Mouse (Mus musculus) urinary bladder, adult 2 months (tissue): ENCODE results near the gene Ttc36. TPM values are rescaled to one million over a fixed set of nuclear protein-coding genes. Genes with fewer than 3 reads are reported as not detected.
"Not testable (repeated sequence)": the region's sequence is repeated elsewhere in the genome, so short reads cannot be mapped to it uniquely, and the experiment has no call there.

Experiments used
- DNase-seq: peaks from one replicate; pipeline ENCODE4 v3.0.0; 2022; ENCODE audit warnings: low spot score
- polyA plus RNA-seq: library from polyadenylated mRNA; depleted of rRNA; stranded (reverse); fragments of >200 nt; gene quantifications from 2 replicates; pipeline ENCODE4 v1.2.3, GENCODE M21; 2012; rRNA removed

The Ttc36 gene
- polyA plus RNA-seq, 1 experiment, result 3.5 TPM

- DNase-seq, result peak; percentile 64
These were observed 29.9 kb downstream of the Ttc36 start for GRCm38 (mm10) chr9:44772750-44773651.

- DNase-seq, result no peak
These were observed 30.5 kb downstream of the Ttc36 start for GRCm38 (mm10) chr9:44772392-44772749.

GRCm38 (mm10) chr9:44771376-44771775, 31.5 kb downstream of the Ttc36 start:
- no peak for DNase-seq

GRCm38 (mm10) chr9:44768029-44768394, 34.9 kb downstream of the Ttc36 start:
- DNase-seq, result not testable (repeated sequence)

- DNase-seq, result peak; percentile 85
These were observed 35.5 kb downstream of the Ttc36 start, which contains the start of the genes Arcn1 and Ift46 for GRCm38 (mm10) chr9:44767101-44768028. TSS of gene Arcn1 (minus strand) at chr9:44767845. TSS of gene Ift46 (plus strand) at chr9:44767908.

- DNase-seq, result no peak
These were observed 42.0 kb downstream of the Ttc36 start for GRCm38 (mm10) chr9:44760873-44761272.

Other genes starting within 250 kb of the Ttc36 start
- 0.11 and 0.16 TPM in 2 replicates for gene Cxcr5, start 241.2 kb downstream of the Ttc36 start, polyA plus RNA-seq
- 28.2 and 47.5 TPM in 2 replicates for gene Ddx6, start 198.2 kb downstream of the Ttc36 start, polyA plus RNA-seq
- not detected in 2 replicates for gene Treh, start 129.8 kb downstream of the Ttc36 start, polyA plus RNA-seq
- 75.3 and 87.2 TPM in 2 replicates for gene Phldb1, start 67.9 kb downstream of the Ttc36 start, polyA plus RNA-seq
- 64.2 and 77.2 TPM in 2 replicates for gene Arcn1, start 35.2 kb downstream of the Ttc36 start, polyA plus RNA-seq
- 82.5 and 94.1 TPM in 2 replicates for gene Ift46, start 35.2 kb downstream of the Ttc36 start, polyA plus RNA-seq
- gene Tmem25, start 3.8 kb downstream of the Ttc36 start, polyA plus RNA-seq, result 6.9 and 8.3 TPM in 2 replicates
- 11.7 and 16.2 TPM in 2 replicates for gene Kmt2a, start 78.2 kb upstream of the Ttc36 start, polyA plus RNA-seq
- 679 and 839 TPM in 2 replicates for gene Atp5l, start 117.7 kb upstream of the Ttc36 start, polyA plus RNA-seq
- gene Ube4a, start 162.5 kb upstream of the Ttc36 start, polyA plus RNA-seq, result 23.2 and 29.1 TPM in 2 replicates
- 1.5 and 1.8 TPM in 2 replicates for gene Cd3g, start 177.4 kb upstream of the Ttc36 start, polyA plus RNA-seq
- 0.55 and 0.68 TPM in 2 replicates for gene Cd3d, start 178.7 kb upstream of the Ttc36 start, polyA plus RNA-seq
- gene Cd3e, start 206.6 kb upstream of the Ttc36 start, polyA plus RNA-seq, result 0.94 and 0.98 TPM in 2 replicates
- gene Mpzl2, start 236.7 kb upstream of the Ttc36 start, polyA plus RNA-seq, result 53.5 and 62.3 TPM in 2 replicates